Mouse (Mus musculus) cerebellum, postnatal 4 days (tissue): ENCODE data around the gene Napsa.

Source experiments
- DNase-seq, 2 experiments: peaks; one replicate each; pipeline ENCODE4 v3.0.0; 2022; ENCODE audit warnings: low spot score in 2 of 2, mixed read lengths in 1 of 2

The Napsa gene

GRCm38 (mm10) chr7:44572213-44572701 is at the start of gene Napsa:
TSS of gene Napsa (plus strand) at chr7:44572380.
- no peak for DNase-seq

- no peak for DNase-seq
These were observed 49.1 kb upstream of the Napsa start for GRCm38 (mm10) chr7:44523056-44523455.

- DNase-seq: no peak
These were observed 47.7 kb upstream of the Napsa start, which contains the start of gene Mybpc2 for GRCm38 (mm10) chr7:44524502-44524901. TSS of gene Mybpc2 (minus strand) at chr7:44524656.

- DNase-seq: peak; percentile 52 to 71
These were observed 46.9 kb upstream of the Napsa start for GRCm38 (mm10) chr7:44525126-44525832.

- DNase-seq: no peak
These were observed 45.6 kb upstream of the Napsa start for GRCm38 (mm10) chr7:44526414-44527154.

- peak; percentile 62 to 77 for DNase-seq
These were observed 44.4 kb upstream of the Napsa start for GRCm38 (mm10) chr7:44527483-44528398.

GRCm38 (mm10) chr7:44529518-44529917 is 42.7 kb upstream of the Napsa start:
- no peak for DNase-seq

- no peak for DNase-seq
These were observed 41.7 kb upstream of the Napsa start for GRCm38 (mm10) chr7:44530507-44530906.

GRCm38 (mm10) chr7:44531207-44531606 is 41.0 kb upstream of the Napsa start:
- DNase-seq: no peak

GRCm38 (mm10) chr7:44531946-44532732 is 40.0 kb upstream of the Napsa start, which contains the start of gene Spib:
TSS of gene Spib (minus strand) at chr7:44532071.
- DNase-seq: no peak

- no peak for DNase-seq
These were observed 39.0 kb upstream of the Napsa start for GRCm38 (mm10) chr7:44532918-44533745.

- no peak for DNase-seq
These were observed 38.5 kb upstream of the Napsa start for GRCm38 (mm10) chr7:44533746-44534045.

- DNase-seq: no peak
These were observed 37.9 kb upstream of the Napsa start for GRCm38 (mm10) chr7:44534242-44534641.

GRCm38 (mm10) chr7:44534656-44535441 is 37.3 kb upstream of the Napsa start:
- no peak for DNase-seq

- no peak for DNase-seq
These were observed 36.3 kb upstream of the Napsa start for GRCm38 (mm10) chr7:44535657-44536589.

- DNase-seq: no peak
These were observed 35.6 kb upstream of the Napsa start for GRCm38 (mm10) chr7:44536590-44536968.

- no peak for DNase-seq
These were observed 35.2 kb upstream of the Napsa start for GRCm38 (mm10) chr7:44537009-44537408.

GRCm38 (mm10) chr7:44537496-44537895 is 34.7 kb upstream of the Napsa start:
- no peak for DNase-seq
